Mouse (Mus musculus): ENCODE measurements around the gene Diaph3. TPM values are rescaled to one million over a fixed set of nuclear protein-coding genes. Genes with fewer than 3 reads are reported as not detected.

The Diaph3 gene
- polyA plus RNA-seq, 1 experiment from 2014 or later: 22.4 TPM

DNA sequence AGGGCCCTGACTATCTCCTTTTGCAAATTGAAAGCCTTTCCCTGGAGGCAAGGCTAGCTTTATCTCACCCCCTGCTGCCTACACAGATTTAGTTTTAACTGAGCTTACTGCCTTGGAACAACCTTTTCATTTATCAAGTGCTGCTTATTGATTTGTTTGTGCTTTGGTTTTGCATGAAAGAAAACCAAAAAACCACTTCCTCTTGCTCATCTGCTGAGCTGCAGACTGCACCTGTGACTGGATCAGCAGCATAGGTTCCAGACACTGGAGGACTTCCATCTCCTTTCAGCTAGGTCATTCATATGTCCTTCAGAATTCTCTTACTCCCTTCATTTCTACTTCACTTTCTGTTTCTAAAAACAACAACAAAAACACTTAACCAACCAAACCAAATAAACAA, 459.1 kb downstream of the Diaph3 start:
- 0 out of 2 replicates have a peak, but pooled peaks cover 3% of the 10 kb centered on the region for H3K4me1 ChIP-seq (ENCODE audit: control insufficient read depth, insufficient read depth, low read length)
- H3K9me3 ChIP-seq (ENCODE audit: control insufficient read depth, low read length): no peaks in the 10 kb centered on the region
- no peak overlapping the region for H3K9ac ChIP-seq (ENCODE audit: low read depth, low read length)
- H3K4me3 ChIP-seq (ENCODE audit: low read length): no peak overlapping the region
- H3K36me3 ChIP-seq (ENCODE audit: control insufficient read depth, insufficient read depth, low read length): no peaks in the 10 kb centered on the region
- H3K4me2 ChIP-seq (replicated peaks; ENCODE audit: low read depth, low read length): no peak overlapping the region
- no peak overlapping the region for H3K27ac ChIP-seq (ENCODE audit: low read depth, low read length)
- H3K27me3 ChIP-seq (ENCODE audit: control insufficient read depth, insufficient read depth, low read length): no peaks in the 10 kb centered on the region
- ATAC-seq (ENCODE audit: low FRiP score, low TSS enrichment): no peak

DNA sequence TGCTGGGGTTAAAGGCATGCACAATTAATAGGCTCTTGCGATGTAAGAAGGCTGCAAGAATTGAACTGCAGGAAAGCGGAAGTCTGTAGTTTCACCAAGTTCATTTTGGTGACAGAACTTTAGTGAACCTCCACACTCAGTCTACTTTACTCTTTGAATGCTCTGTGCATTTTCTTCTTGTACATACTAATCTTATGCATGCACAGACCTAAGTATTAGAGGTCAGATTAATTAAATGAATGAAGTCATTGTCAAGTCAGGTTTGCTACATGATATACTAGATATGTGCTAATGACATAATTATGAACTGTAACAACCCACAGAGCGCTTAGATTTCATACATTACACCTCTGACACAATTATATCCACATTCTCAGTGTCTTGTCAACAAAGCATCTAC, 462.0 kb downstream of the Diaph3 start:
- H3K9me3 ChIP-seq (ENCODE audit: control insufficient read depth, low read length): no peaks in the 10 kb centered on the region
- H3K4me1 ChIP-seq (ENCODE audit: control insufficient read depth, insufficient read depth, low read length): no peaks in the 10 kb centered on the region
- H3K4me2 ChIP-seq (replicated peaks; ENCODE audit: low read depth, low read length): no peak overlapping the region
- no peak overlapping the region for H3K27ac ChIP-seq (ENCODE audit: low read depth, low read length)
- no peak overlapping the region for H3K4me3 ChIP-seq (ENCODE audit: low read length)
- H3K27me3 ChIP-seq (ENCODE audit: control insufficient read depth, insufficient read depth, low read length): no peaks in the 10 kb centered on the region
- WGBS: 94% methylated on average over 3 of the region's 3 CpGs
- no peak for ATAC-seq (ENCODE audit: low FRiP score, low TSS enrichment)
- no peaks in the 10 kb centered on the region for H3K36me3 ChIP-seq (ENCODE audit: control insufficient read depth, insufficient read depth, low read length)
- no peak overlapping the region for H3K9ac ChIP-seq (ENCODE audit: low read depth, low read length)

- WGBS: 72% methylated on average over 5 of the region's 5 CpGs
- Histone ChIP-seq H3K36me3 (ENCODE audit: control insufficient read depth, insufficient read depth, low read length) (no peaks in the 10 kb centered on the region), H3K9ac (ENCODE audit: low read depth, low read length) (no peak overlapping the region), H3K27ac (ENCODE audit: low read depth, low read length) (no peak overlapping the region), H3K4me1 (ENCODE audit: control insufficient read depth, insufficient read depth, low read length) (no peaks in the 10 kb centered on the region), H3K4me2 (replicated peaks; ENCODE audit: low read depth, low read length) (no peak overlapping the region), H3K4me3 (ENCODE audit: low read length) (no peak overlapping the region), H3K9me3 (ENCODE audit: control insufficient read depth, low read length) (no peaks in the 10 kb centered on the region), H3K27me3 (ENCODE audit: control insufficient read depth, insufficient read depth, low read length) (no peaks in the 10 kb centered on the region)
- ATAC-seq (ENCODE audit: low FRiP score, low TSS enrichment): no peak
Measured at GRCm38 (mm10) chr14:86678179-86678780, 462.8 kb downstream of the Diaph3 start.

DNA sequence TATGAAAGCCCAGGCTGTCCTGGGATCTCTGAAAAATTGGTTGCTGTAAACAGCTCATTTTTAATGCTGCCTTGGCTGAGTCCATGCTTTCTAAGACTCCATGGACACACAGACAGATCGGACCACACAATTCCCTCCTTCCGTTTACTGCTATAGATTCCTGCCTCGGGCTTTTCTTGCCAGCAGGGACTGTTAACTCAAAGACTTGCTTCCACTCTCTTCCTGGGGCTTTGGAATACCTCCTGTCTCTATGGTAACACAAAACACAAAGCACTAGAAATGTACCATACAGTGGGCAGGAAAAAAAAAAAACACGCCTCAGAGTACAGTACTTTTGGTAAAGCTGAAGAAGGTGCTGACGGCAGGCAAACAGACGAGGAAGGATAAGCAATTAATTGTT, 464.0 kb downstream of the Diaph3 start:
- no peak overlapping the region for H3K4me3 ChIP-seq (ENCODE audit: low read length)
- H3K4me1 ChIP-seq (ENCODE audit: control insufficient read depth, insufficient read depth, low read length): no peaks in the 10 kb centered on the region
- ATAC-seq (ENCODE audit: low FRiP score, low TSS enrichment): no peak
- H3K9me3 ChIP-seq (ENCODE audit: control insufficient read depth, low read length): no peaks in the 10 kb centered on the region
- H3K4me2 ChIP-seq (replicated peaks; ENCODE audit: low read depth, low read length): no peak overlapping the region
- no peaks in the 10 kb centered on the region for H3K27me3 ChIP-seq (ENCODE audit: control insufficient read depth, insufficient read depth, low read length)
- 73% methylated on average over 6 of the region's 6 CpGs for whole genome bisulfite sequencing
- no peak overlapping the region for H3K9ac ChIP-seq (ENCODE audit: low read depth, low read length)
- H3K27ac ChIP-seq (ENCODE audit: low read depth, low read length): no peak overlapping the region
- H3K36me3 ChIP-seq (ENCODE audit: control insufficient read depth, insufficient read depth, low read length): no peaks in the 10 kb centered on the region

GRCm38 (mm10) chr14:86675314-86675713, 465.7 kb downstream of the Diaph3 start:
- Histone ChIP-seq H3K27me3 (ENCODE audit: control insufficient read depth, insufficient read depth, low read length) (no peaks in the 10 kb centered on the region), H3K4me1 (ENCODE audit: control insufficient read depth, insufficient read depth, low read length) (no peaks in the 10 kb centered on the region), H3K27ac (ENCODE audit: low read depth, low read length) (no peak overlapping the region), H3K9ac (ENCODE audit: low read depth, low read length) (no peak overlapping the region), H3K9me3 (ENCODE audit: control insufficient read depth, low read length) (no peaks in the 10 kb centered on the region), H3K36me3 (ENCODE audit: control insufficient read depth, insufficient read depth, low read length) (no peaks in the 10 kb centered on the region), H3K4me2 (replicated peaks; ENCODE audit: low read depth, low read length) (no peak overlapping the region), H3K4me3 (ENCODE audit: low read length) (no peak overlapping the region)
- WGBS: 40% methylated on average over 8 of the region's 8 CpGs
- peak; percentile 60; the same call in 1 of the 2 replicates for ATAC-seq (ENCODE audit: low FRiP score, low TSS enrichment)

DNA sequence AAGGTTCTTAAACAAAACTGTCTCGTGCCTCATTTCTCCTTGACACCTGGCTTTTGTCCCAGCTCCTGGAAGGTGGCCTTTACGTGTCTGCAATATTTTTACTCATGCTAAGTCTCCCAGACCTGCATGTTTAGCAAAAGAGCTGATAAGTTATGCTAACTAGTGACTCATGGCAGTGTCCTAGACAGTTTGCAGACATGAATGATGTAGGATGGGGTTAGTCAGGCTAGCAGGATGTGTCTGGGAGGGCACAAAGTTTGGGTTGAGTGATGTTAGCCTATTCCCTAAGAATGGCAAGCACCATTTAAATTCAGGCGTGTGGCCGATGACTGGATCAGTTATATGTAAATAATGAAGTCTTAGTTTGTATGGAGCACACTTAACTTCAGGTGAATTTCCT, 478.2 kb downstream of the Diaph3 start:
- Histone ChIP-seq H3K4me3 (ENCODE audit: low read length) (no peak overlapping the region), H3K36me3 (ENCODE audit: control insufficient read depth, insufficient read depth, low read length) (no peaks in the 10 kb centered on the region), H3K4me2 (replicated peaks; ENCODE audit: low read depth, low read length) (no peak overlapping the region), H3K4me1 (ENCODE audit: control insufficient read depth, insufficient read depth, low read length) (no peaks in the 10 kb centered on the region), H3K9me3 (ENCODE audit: control insufficient read depth, low read length) (no peaks in the 10 kb centered on the region), H3K27ac (ENCODE audit: low read depth, low read length) (no peak overlapping the region), H3K27me3 (ENCODE audit: control insufficient read depth, insufficient read depth, low read length) (no peaks in the 10 kb centered on the region), H3K9ac (ENCODE audit: low read depth, low read length) (no peak overlapping the region)
- no peak for ATAC-seq (ENCODE audit: low FRiP score, low TSS enrichment)
- 79% methylated on average over 4 of the region's 4 CpGs for WGBS

GRCm38 (mm10) chr14:86660556-86660955, 480.5 kb downstream of the Diaph3 start:
- Histone ChIP-seq H3K9ac (ENCODE audit: low read depth, low read length) (no peak overlapping the region), H3K27me3 (ENCODE audit: control insufficient read depth, insufficient read depth, low read length) (no peaks in the 10 kb centered on the region), H3K4me2 (replicated peaks; ENCODE audit: low read depth, low read length) (no peak overlapping the region), H3K27ac (ENCODE audit: low read depth, low read length) (no peak overlapping the region), H3K36me3 (ENCODE audit: control insufficient read depth, insufficient read depth, low read length) (no peaks in the 10 kb centered on the region), H3K4me3 (ENCODE audit: low read length) (no peak overlapping the region), H3K4me1 (ENCODE audit: control insufficient read depth, insufficient read depth, low read length) (no peaks in the 10 kb centered on the region), H3K9me3 (ENCODE audit: control insufficient read depth, low read length) (no peaks in the 10 kb centered on the region)
- 94% methylated on average over 3 of the region's 3 CpGs for WGBS
- ATAC-seq (ENCODE audit: low FRiP score, low TSS enrichment): no peak

- no peak for ATAC-seq (ENCODE audit: low FRiP score, low TSS enrichment)
- Histone ChIP-seq H3K9ac (ENCODE audit: low read depth, low read length) (no peak overlapping the region), H3K4me3 (ENCODE audit: low read length) (no peak overlapping the region), H3K27ac (ENCODE audit: low read depth, low read length) (no peak overlapping the region), H3K9me3 (ENCODE audit: control insufficient read depth, low read length) (no peaks in the 10 kb centered on the region), H3K27me3 (ENCODE audit: control insufficient read depth, insufficient read depth, low read length) (no peaks in the 10 kb centered on the region), H3K4me1 (ENCODE audit: control insufficient read depth, insufficient read depth, low read length) (no peaks in the 10 kb centered on the region), H3K4me2 (replicated peaks; ENCODE audit: low read depth, low read length) (no peak overlapping the region), H3K36me3 (ENCODE audit: control insufficient read depth, insufficient read depth, low read length) (no peaks in the 10 kb centered on the region)
- WGBS: 46% methylated on average over 5 of the region's 5 CpGs
Measured at GRCm38 (mm10) chr14:86656262-86656661, 484.8 kb downstream of the Diaph3 start.

DNA sequence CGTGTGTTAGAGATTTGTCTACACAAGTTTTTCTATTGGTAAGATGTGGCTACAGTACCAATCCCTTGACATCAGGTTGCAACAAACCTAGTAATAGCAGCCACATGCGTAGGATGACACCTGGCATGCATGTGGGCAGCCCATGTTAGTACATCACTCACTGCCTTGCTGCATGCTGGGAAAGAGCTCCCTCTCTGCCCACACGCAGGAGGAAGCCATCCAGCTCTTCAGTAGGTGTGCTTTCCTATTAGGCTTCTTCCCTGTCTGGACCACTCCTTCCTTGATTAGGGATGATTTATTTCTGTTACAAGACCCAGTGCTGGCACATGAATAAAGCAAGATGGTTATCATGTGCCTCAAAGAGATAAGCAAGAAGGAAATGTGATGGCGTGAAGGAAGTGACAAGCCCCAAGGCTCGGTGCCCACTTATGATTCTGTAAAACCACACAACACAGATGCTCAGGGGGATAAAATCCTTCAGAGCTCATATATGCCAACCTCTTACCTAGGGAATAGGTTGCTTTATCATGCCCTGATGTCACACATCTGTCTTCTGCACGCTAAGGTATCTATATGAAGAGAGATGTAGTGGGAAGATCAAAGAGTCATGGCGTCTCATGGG, 494.4 kb downstream of the Diaph3 start:
- no peaks in the 10 kb centered on the region for H3K36me3 ChIP-seq (ENCODE audit: control insufficient read depth, insufficient read depth, low read length)
- no peak for ATAC-seq (ENCODE audit: low FRiP score, low TSS enrichment)
- no peaks in the 10 kb centered on the region for H3K9me3 ChIP-seq (ENCODE audit: control insufficient read depth, low read length)
- no peaks in the 10 kb centered on the region for H3K4me1 ChIP-seq (ENCODE audit: control insufficient read depth, insufficient read depth, low read length)
- H3K4me3 ChIP-seq (ENCODE audit: low read length): no peak overlapping the region
- H3K27ac ChIP-seq (ENCODE audit: low read depth, low read length): no peak overlapping the region
- H3K4me2 ChIP-seq (replicated peaks; ENCODE audit: low read depth, low read length): no peak overlapping the region
- WGBS: 81% methylated on average over 7 of the region's 7 CpGs
- H3K9ac ChIP-seq (ENCODE audit: low read depth, low read length): no peak overlapping the region
- no peaks in the 10 kb centered on the region for H3K27me3 ChIP-seq (ENCODE audit: control insufficient read depth, insufficient read depth, low read length)

Measured in kidney, embryonic 14.5 days (tissue).